Mouse (Mus musculus): ENCODE measurements around the gene Ano1. TPM values are rescaled to one million over a fixed set of nuclear protein-coding genes. Genes with fewer than 3 reads are reported as not detected.
A peak's percentile ranks its signal among the peaks of the same experiment; 100 is the strongest.

The Ano1 gene
- polyA plus RNA-seq, 1 experiment from 2014 or later = 69.0 TPM

DNA sequence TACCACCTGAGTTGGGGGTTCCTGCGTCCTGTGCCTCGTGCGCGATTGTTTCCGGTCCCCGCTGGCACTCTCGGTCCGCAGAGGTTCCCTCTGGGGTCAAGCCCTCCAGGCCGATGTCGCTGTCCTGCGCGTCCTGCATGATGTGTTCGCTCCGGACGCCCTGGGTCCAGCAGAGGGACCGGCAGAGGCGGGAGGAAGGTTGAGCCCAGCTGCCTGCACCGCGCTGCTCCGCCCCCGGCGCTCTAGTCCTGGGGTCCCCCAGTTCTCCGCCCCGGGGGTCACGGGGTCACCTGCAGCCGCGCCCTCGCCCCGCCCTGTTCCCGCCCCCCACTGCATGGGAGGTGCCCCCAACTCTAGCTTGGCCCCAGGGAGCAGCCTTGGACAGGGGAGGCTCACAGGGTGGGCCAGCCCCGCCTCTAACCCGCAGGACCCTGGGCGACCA, 13.4 kb downstream of the Ano1 start:
- no peak; the same call in 1 of the 2 replicates for ATAC-seq
- Histone ChIP-seq H3K9me3 (ENCODE audit: low read length) (no peaks in the 10 kb centered on the region), H3K27ac (ENCODE audit: low read length) (no peak overlapping the region), H3K27me3 (replicated peaks; ENCODE audit: insufficient read depth, low read length) (no peaks in the 10 kb centered on the region), H3K9ac (replicated peaks; ENCODE audit: low read depth) (no peak overlapping the region), H3K4me1 (ENCODE audit: insufficient read depth, low read depth, low read length) (peaks cover 2% of the 10 kb centered on the region; the same call in 1 of the 2 replicates), H3K36me3 (ENCODE audit: insufficient read depth, low read length) (no peaks in the 10 kb centered on the region), H3K4me3 (ENCODE audit: low read depth, low read length) (peak overlapping the region; percentile 14; the same call in 1 of the 2 replicates), H3K4me2 (replicated peaks; ENCODE audit: low read depth, low read length) (peak overlapping the region; percentile 58)
- no peak for DNase-seq (ENCODE audit: low spot score)
- WGBS = under 1% methylated on average over 33 of the region's 33 CpGs
- TF ChIP-seq EP300 (IDR thresholded peaks at IDR 0.05) (no peak), CTCF (IDR thresholded peaks at IDR 0.05) (peak; percentile 6; the same call in 1 of the 2 replicates)

DNA sequence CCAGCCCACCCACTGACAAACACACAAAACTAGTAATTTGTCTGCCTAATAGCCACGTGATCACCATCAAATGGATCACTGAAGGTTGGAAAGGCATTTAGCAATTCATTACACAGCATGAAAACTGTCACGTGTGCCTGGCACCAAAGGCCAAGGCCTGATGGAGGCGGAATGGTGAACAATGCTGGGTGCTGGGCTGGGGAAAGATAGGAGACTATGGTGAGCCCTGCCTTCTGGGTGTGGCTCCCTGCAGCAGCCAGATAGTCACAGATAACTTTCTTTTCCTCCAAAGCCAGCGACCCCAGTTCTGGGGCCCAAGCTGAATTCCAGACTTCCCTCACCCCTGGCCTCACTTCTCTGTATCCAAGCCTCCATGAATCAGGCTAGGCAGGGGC, 19.9 kb downstream of the Ano1 start:
- 53% methylated on average over 4 of the region's 4 CpGs for WGBS
- no peak for DNase-seq (ENCODE audit: low spot score)
- H3K9ac ChIP-seq (replicated peaks; ENCODE audit: low read depth) = no peak overlapping the region
- H3K9me3 ChIP-seq (ENCODE audit: low read length) = no peaks in the 10 kb centered on the region
- no peak overlapping the region for H3K4me2 ChIP-seq (replicated peaks; ENCODE audit: low read depth, low read length)
- no peak for ATAC-seq
- no peaks in the 10 kb centered on the region for H3K4me1 ChIP-seq (ENCODE audit: insufficient read depth, low read depth, low read length)
- H3K27me3 ChIP-seq (replicated peaks; ENCODE audit: insufficient read depth, low read length) = no peaks in the 10 kb centered on the region
- no peak for TF ChIP-seq CTCF (IDR thresholded peaks at IDR 0.05)
- no peak for TF ChIP-seq EP300 (IDR thresholded peaks at IDR 0.05)
- H3K4me3 ChIP-seq (ENCODE audit: low read depth, low read length) = no peak overlapping the region
- H3K36me3 ChIP-seq (ENCODE audit: insufficient read depth, low read length) = no peaks in the 10 kb centered on the region
- H3K27ac ChIP-seq (ENCODE audit: low read length) = no peak overlapping the region

DNA sequence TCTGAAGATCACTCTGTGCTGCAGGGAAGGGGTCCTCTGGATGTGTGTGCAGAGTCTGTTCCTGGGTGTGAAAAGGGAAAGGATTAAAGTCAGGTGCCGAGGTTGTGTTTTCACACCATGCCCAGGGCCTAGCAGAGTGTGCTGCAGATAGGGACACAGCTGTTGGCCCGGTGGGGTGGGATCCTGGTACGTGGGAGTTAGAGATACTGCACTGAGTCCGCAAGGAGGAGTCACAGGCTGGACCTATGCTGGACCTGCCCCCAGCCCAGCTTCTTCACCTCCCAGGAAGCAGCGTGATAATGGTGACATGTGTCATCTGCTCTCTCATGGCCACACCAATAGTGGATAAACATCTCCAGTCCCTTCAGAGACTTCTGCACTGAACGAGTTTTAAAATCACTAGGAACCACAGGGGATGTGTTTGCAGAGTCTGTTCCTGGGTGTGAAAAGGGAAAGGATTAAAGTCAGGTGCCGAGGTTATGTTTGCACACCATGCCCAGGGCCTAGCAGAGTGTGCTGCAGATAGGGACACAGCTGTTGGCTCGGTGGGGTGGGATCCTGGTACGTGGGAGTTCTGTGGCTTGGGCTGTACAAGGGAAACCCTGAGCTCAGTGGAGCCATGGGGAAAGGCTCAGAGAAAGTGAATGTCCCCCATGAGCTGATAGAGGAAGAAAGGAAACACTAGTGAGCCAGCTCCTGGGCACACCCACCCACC, 20.4 kb downstream of the Ano1 start:
- no peak overlapping the region for H3K4me2 ChIP-seq (replicated peaks; ENCODE audit: low read depth, low read length)
- H3K4me3 ChIP-seq (ENCODE audit: low read depth, low read length) = no peak overlapping the region
- 23% methylated on average over 9 of the region's 9 CpGs for WGBS
- H3K27me3 ChIP-seq (replicated peaks; ENCODE audit: insufficient read depth, low read length) = no peaks in the 10 kb centered on the region
- H3K9me3 ChIP-seq (ENCODE audit: low read length) = no peaks in the 10 kb centered on the region
- no peaks in the 10 kb centered on the region for H3K36me3 ChIP-seq (ENCODE audit: insufficient read depth, low read length)
- no peak overlapping the region for H3K27ac ChIP-seq (ENCODE audit: low read length)
- no peak for DNase-seq (ENCODE audit: low spot score)
- no peak for ATAC-seq
- no peak overlapping the region for H3K9ac ChIP-seq (replicated peaks; ENCODE audit: low read depth)
- H3K4me1 ChIP-seq (ENCODE audit: insufficient read depth, low read depth, low read length) = no peaks in the 10 kb centered on the region
- no peak for TF ChIP-seq EP300 (IDR thresholded peaks at IDR 0.05)

GRCm38 (mm10) chr7:144724283-144724682, 27.5 kb downstream of the Ano1 start:
- Histone ChIP-seq H3K27ac (ENCODE audit: low read length) (no peak overlapping the region), H3K4me1 (ENCODE audit: insufficient read depth, low read depth, low read length) (no peaks in the 10 kb centered on the region), H3K4me3 (ENCODE audit: low read depth, low read length) (no peak overlapping the region), H3K36me3 (ENCODE audit: insufficient read depth, low read length) (no peaks in the 10 kb centered on the region), H3K4me2 (replicated peaks; ENCODE audit: low read depth, low read length) (no peak overlapping the region), H3K27me3 (replicated peaks; ENCODE audit: insufficient read depth, low read length) (no peaks in the 10 kb centered on the region), H3K9ac (replicated peaks; ENCODE audit: low read depth) (no peak overlapping the region), H3K9me3 (ENCODE audit: low read length) (no peaks in the 10 kb centered on the region)
- 27% methylated on average over 1 of the region's 1 CpGs for WGBS
- ATAC-seq (no peak), DNase-seq (ENCODE audit: low spot score) (no peak)
- TF ChIP-seq EP300 (IDR thresholded peaks at IDR 0.05) (no peak), CTCF (IDR thresholded peaks at IDR 0.05) (no peak)

DNA sequence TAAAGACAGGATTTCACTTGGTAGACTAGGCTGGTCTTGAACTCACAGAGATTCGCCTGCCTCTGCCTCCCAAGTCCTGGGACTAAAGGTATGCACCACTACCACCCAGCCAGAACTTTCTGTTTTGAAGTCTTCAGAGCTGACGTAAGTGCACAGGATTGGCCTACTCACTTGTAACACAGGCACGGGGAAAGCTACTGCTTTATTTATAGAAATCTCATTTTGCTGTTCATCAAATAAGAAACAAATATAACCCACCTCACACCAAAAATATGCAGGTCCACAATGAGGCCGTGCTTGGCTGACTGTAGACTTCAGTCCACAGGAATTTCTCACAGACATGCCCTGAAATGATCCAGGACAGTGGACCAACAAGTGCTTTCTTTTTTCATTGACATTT, 31.8 kb downstream of the Ano1 start:
- DNase-seq (ENCODE audit: low spot score) = no peak
- ATAC-seq = no peak

GRCm38 (mm10) chr7:144717736-144718135, 34.0 kb downstream of the Ano1 start:
- H3K9me3 ChIP-seq (ENCODE audit: low read length) = no peaks in the 10 kb centered on the region
- H3K36me3 ChIP-seq (ENCODE audit: insufficient read depth, low read length) = no peaks in the 10 kb centered on the region
- H3K9ac ChIP-seq (replicated peaks; ENCODE audit: low read depth) = no peak overlapping the region
- no peak for ATAC-seq
- no peak overlapping the region for H3K4me2 ChIP-seq (replicated peaks; ENCODE audit: low read depth, low read length)
- H3K4me3 ChIP-seq (ENCODE audit: low read depth, low read length) = no peak overlapping the region
- no peak for DNase-seq (ENCODE audit: low spot score)
- no peak overlapping the region for H3K27ac ChIP-seq (ENCODE audit: low read length)
- WGBS = 74% methylated on average over 5 of the region's 5 CpGs
- H3K27me3 ChIP-seq (replicated peaks; ENCODE audit: insufficient read depth, low read length) = no peaks in the 10 kb centered on the region
- H3K4me1 ChIP-seq (ENCODE audit: insufficient read depth, low read depth, low read length) = no peaks in the 10 kb centered on the region
- TF ChIP-seq EP300 (IDR thresholded peaks at IDR 0.05) = no peak
- no peak for TF ChIP-seq CTCF (IDR thresholded peaks at IDR 0.05)

More for the DNA sequence above, 31.8 kb downstream of the Ano1 start:
- no peaks in the 10 kb centered on the region for H3K9me3 ChIP-seq (ENCODE audit: low read length)
- no peaks in the 10 kb centered on the region for H3K36me3 ChIP-seq (ENCODE audit: insufficient read depth, low read length)
- 63% methylated on average over 4 of the region's 4 CpGs for WGBS
- H3K27me3 ChIP-seq (replicated peaks; ENCODE audit: insufficient read depth, low read length) = no peaks in the 10 kb centered on the region
- H3K9ac ChIP-seq (replicated peaks; ENCODE audit: low read depth) = no peak overlapping the region
- no peak overlapping the region for H3K4me3 ChIP-seq (ENCODE audit: low read depth, low read length)
- no peak overlapping the region for H3K4me2 ChIP-seq (replicated peaks; ENCODE audit: low read depth, low read length)
- H3K4me1 ChIP-seq (ENCODE audit: insufficient read depth, low read depth, low read length) = no peaks in the 10 kb centered on the region
- H3K27ac ChIP-seq (ENCODE audit: low read length) = no peak overlapping the region
- TF ChIP-seq EP300 (IDR thresholded peaks at IDR 0.05) = no peak
